Mouse (Mus musculus) inflammation-experienced regulatory T-cells, adult 6 months (primary cell): ENCODE results near the gene Adamtsl1. TPM values are rescaled to one million over a fixed set of nuclear protein-coding genes. Genes with fewer than 3 reads are reported as not detected.

Source experiments
- ATAC-seq: one replicate; pipeline ENCODE4 v1.8.0; 2017
- polyA plus RNA-seq, 3 experiments: library from polyadenylated mRNA; unstranded; fragments of 100-300 nt; shearing (Covaris generic); gene quantifications; one replicate each; pipeline ENCODE4 v1.2.1; 2017

The Adamtsl1 gene
- polyA plus RNA-seq, 3 experiments from 2014 or later, result 0.67 TPM; not detected in 2

DNA sequence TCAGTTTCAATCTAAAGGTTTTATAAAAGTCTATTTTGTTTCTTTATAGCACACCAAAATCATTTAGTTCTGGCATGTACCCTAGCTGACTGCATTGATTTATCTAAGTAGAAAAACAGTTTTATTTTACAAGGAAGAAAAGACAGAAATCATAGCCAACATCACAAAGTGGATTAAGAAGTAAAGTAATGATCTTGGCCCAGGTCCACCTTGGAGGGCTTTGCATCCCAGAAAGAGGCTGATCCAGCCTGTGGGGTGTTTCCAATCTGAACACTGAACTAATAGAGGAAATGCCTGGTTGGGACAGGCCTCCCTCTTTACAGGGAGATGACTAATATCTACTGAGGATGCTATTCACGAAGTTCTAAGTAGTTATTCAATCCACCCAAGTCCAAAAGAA, 163.6 kb downstream of the Adamtsl1 start:
- no peak for ATAC-seq

DNA sequence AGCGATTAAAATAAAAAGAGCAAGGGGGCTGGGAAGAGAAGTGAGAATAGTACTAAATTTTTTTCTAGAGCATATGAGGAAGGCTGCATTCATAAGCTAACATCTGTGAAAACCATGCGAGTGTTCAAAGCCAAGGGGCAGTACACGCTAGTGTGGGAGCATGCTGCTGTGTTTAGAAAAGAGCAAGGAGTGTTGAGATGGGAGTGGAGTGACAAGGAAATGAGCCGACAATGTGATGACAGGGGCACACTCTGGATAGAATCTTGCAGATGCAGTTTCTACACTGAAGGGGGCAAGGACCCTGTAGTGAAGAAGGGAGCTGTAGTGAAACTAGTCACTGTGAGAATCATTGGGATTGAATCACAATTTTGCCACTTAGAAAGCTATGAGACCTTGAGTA, 172.2 kb downstream of the Adamtsl1 start:
- no peak for ATAC-seq

DNA sequence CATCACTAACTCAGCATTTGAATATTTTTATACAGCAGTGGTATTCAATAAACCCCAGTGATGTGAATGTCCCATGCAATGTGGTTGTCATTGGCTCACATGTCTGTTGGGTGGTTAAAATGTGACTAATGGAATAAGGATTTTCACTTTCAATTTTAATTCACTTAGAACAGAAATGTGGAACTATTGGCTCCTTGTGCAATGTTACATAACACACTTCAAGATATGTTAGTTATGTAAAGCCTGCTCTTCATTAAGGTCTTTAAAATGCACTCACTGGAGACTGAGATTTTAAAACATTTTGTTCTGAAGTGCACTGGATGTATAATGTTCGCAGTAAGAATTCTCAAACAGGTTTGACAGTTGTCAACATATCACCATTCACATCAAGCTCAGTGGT, 181.3 kb downstream of the Adamtsl1 start:
- ATAC-seq, result no peak

DNA sequence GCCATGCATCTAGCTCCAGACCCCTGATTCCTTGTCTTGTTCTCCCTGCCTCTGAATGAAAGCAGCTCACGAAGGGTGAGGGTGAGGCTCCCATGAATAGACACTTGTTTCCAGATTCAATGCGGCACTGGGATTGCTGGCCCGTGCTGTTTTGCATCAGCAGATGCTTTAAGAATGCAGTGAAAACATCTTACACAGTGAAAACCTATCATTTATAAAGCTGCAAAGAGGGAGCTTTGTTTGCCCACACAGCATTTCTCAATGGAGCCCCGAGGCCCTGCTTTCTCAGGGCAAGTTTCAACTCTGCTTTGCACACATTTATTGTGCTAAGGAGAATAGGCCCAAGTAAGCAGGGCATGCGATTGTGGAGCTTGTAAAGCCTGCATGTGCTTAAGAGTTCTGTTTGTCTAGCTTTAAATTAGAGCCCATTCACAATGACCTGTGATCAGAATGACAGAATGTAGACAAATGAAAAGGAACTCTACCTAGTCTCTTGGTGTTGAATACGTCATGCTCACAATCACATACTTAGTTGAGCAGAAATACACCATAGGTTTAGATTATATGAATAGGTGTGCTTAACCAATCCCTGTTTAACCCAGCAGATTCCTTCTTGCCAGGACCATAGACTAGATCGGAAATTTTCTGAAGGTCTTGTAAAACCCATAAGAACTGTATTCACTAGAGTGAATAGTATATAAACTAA, 193.5 kb downstream of the Adamtsl1 start:
- no peak for ATAC-seq

- no peak for ATAC-seq
Observed at GRCm38 (mm10) chr4:85709636-85710035, 195.7 kb downstream of the Adamtsl1 start.

DNA sequence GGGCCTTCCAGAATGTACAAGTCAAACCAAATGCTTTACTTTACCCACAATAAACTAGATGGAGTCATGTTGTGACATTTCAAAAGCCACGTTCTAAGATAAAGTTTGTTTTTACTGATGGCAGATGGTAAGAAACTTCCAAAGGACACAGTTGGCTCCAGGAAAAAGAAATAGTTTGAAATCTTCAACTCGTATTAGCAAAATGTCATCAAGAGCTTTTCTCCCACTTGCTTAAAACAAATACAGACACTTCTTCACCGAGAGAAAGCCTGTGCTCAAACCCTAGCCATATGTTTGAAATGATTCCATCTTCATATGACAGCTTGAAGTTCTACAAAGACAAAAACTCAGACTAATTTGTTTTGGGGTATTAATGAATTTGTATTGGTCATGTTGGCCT, 211.0 kb downstream of the Adamtsl1 start:
- ATAC-seq, result no peak

DNA sequence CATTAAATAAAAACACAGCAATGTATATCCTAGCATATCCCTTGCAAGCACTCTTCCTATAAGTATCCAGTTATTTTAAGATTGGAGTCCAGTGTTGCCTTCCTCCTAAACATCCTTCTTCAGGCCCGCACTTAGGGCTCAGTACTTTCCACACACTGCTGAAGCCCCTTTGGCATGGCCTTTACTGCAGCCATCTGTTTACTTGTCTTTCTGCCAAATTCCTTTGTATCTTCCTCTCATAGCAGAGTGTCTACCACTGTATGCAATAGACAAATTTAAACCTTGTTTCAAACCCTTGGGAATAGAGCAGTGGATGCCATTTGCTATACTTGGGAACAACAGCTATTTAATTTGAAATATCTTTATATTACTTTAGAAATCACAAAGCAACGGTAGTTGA, 213.8 kb downstream of the Adamtsl1 start:
- no peak for ATAC-seq

DNA sequence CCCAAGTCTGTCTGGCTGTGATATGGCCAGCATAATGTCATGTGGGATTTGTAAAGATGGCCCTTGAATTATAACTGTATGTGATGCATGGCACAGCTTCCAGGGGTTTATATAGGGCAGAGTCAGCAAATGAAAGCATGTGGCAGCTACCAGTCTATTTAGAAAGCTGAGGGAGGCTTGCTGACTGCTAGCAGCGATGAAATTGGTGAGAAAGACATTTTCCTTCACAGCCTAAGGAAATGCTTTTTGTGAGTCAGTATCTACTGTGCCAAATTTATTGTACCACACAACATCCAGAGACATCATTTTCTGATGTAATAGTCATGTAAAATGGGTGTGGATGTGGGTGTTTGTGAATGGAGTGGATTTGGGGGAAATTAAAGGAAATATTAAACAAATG, 214.4 kb downstream of the Adamtsl1 start:
- no peak for ATAC-seq

GRCm38 (mm10) chr4:85740478-85740877, 226.5 kb downstream of the Adamtsl1 start:
- no peak for ATAC-seq

GRCm38 (mm10) chr4:85741825-85742391, 227.9 kb downstream of the Adamtsl1 start:
- no peak for ATAC-seq

- ATAC-seq, result no peak
Observed at GRCm38 (mm10) chr4:85743427-85743826, 229.5 kb downstream of the Adamtsl1 start.

DNA sequence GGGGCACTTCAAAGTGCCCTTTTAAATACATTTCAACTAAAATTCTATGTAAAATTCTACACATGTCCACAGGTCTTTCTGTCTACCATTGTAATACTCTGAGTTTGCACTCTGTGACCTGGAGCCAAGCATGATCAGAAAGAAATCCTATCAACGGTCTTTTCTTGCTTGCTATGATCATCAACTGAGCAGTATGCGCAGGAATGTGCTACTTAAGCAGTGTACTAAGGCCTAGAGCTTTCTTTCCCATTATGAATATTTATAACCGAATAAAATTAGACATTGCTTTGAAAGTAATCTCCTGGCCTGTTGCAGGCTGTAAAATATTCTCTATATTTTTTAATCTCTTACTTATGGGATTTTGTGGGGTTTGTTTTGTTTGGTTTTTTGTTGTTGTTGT, 248.7 kb downstream of the Adamtsl1 start:
- no peak for ATAC-seq

DNA sequence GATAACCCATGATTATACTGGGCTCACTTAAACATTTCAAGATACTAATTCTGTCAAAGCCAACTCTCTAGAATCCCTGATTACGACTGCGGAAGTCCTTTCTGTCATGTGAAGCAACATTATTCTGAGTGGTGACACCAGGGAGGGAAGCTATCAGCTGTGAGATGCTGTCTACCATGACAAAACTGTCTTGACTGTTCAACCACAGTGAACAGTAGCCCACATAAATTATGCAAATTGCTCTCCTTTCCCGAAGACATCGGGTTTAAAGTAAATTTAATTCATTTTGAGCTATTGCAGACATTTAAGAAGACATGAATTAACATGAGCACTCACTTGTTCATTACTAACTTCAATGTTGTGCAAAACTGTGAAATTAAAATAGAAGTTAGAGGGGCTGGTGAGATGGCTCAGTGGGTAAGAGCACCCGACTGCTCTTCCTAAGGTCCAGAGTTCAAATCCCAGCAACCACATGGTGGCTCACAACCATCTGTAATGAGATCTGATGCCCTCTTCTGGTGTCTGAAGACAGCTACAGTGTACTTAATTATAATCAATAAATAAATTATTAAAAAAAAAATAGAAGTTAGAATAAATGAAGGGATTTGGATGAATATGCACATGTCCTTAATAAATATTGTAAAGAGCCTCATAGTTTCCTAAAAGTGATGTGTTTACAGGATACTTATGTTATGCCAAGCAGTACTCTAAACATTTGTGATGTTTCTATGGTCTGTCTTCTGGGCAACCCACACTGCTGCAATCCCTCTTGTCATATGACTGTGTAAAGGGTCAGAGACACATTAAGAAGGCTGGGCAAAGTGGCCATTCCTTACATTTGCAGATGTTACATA, 249.4 kb downstream of the Adamtsl1 start:
- no peak for ATAC-seq

DNA sequence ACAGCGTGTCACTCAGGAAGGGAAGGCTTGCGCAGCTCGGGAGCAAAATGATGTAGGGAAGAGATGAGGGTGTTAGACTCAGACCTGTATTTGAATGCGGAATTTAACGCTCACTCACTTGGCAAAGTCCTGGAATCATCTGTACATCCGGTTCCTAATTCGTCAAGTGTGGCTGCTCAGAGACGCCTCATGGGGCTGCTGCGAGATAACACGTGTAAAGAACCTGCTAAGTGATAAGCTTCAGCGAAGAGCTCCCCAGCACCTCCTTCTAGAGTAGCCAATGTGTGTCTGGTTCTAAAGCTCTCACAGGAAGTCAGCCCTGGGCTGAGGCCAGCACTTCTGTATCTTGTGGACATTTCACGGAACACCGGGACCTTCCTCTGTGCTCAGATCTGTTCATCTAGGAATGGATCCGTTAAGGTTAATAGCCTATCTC, 250.1 kb downstream of the Adamtsl1 start:
- ATAC-seq, result no peak

GRCm38 (mm10) chr4:85764476-85764875, 250.5 kb downstream of the Adamtsl1 start:
- no peak for ATAC-seq

DNA sequence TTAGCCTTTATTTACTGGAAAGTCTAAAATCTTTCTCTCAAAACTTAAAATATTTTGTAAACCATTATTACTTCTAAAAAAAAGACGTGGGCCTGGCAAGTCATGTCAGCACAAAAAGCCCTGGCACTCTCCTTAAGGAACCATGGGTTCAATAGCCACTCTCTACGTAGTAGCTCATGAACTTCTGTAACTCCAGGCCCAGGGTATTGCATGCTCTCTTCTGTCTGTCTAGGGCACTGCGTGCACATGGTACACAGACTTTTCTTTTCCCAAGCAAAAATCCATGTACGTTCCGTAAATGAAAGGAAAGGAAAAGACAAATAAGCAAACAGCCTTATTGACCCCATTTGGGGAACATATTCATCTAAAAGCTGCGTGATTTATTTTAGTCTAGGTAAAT, 253.7 kb downstream of the Adamtsl1 start:
- ATAC-seq, result no peak

DNA sequence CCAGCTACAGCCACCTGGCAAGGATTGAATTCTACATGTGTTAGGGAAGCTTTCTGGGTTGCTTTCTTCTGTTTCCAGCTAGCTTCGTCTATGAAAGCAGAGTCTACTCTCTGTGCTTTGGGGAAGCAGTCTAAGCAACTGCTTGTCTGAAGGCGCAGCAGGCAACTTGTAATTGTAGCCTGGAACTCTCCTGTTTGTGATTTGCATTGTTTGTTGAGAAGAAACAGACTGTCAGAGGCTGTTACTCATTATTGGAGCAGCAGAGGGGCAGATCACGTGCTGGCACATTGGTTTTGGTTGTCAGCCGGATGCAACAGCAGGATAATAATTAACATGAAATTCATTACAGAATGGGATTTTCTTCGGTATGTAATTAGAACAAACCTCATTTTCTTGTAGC, 254.1 kb downstream of the Adamtsl1 start:
- no peak for ATAC-seq

DNA sequence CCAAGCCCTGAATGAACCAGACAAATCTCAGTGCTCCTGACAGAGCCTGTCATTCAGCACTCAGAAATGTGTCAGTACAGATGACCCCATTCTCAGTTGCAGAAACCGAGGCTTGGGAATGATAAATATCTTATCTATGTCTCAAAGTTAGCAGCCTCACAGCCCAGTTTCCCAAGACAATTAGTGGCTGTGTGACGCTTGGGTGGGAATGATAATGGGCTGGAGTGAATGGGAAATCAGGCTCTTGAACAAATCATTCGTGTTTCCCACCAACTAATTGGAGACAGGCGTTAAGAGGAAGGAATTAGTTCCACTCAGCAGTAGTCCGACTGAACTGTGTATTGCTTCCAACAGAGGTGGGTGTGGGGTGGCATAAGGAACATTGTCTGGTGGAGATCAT, 268.5 kb downstream of the Adamtsl1 start:
- ATAC-seq, result no peak

DNA sequence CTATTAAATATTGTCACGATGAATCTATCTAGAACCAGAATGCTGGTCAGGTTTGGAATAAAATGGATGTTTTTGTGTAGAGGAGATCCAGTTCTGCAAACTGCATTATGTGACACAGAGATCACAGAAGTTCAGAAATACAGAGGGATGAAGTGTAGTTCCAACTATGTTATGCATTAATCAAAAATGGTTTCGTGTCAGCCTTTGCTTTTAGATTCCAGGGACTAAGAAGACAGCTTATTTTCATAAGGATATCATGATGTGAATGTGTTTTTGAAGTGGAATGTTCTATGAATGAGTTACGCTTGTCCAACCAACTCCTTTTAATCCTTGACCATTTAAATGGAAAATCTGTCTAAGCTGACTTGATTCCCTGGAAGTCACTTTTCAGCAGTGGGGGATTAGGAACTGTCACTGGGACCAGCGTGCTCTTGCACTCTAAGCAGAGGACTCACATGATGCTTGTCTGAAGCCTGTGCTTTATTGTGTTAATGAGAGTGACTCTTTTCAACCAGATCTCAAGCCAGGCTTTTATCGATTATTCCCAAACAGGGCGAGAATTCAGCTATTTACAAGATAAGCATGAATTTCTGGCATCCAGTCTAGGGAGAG, 269.9 kb downstream of the Adamtsl1 start:
- no peak for ATAC-seq

- ATAC-seq, result no peak
Observed at GRCm38 (mm10) chr4:85784428-85784827, 270.5 kb downstream of the Adamtsl1 start.

GRCm38 (mm10) chr4:85790226-85790625, 276.3 kb downstream of the Adamtsl1 start:
- no peak for ATAC-seq

DNA sequence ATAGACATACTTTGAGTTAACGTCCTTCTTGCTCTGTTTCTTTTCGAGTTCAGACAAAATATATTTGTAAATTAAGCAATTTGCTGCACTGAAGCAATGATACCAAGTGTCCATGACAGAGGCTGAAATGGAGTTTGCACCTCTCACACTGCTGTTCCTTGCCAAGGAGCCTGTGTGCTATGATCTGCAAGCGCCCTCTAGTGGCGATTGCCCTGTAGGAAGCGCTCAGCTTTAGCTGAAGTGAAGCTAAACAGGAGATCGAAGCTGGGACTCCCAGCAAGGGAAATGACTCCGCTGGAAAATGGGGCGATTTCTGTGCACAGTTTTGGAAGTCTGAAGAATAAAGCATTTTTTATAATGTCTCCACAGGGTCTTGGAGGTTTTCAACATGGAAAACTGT, 287.8 kb downstream of the Adamtsl1 start:
- no peak for ATAC-seq

GRCm38 (mm10) chr4:85814418-85814817, 300.4 kb downstream of the Adamtsl1 start:
- ATAC-seq, result no peak
